Mouse (Mus musculus): Measurements from ENCODE around the gene Taf3.

Taf3 gene

DNA sequence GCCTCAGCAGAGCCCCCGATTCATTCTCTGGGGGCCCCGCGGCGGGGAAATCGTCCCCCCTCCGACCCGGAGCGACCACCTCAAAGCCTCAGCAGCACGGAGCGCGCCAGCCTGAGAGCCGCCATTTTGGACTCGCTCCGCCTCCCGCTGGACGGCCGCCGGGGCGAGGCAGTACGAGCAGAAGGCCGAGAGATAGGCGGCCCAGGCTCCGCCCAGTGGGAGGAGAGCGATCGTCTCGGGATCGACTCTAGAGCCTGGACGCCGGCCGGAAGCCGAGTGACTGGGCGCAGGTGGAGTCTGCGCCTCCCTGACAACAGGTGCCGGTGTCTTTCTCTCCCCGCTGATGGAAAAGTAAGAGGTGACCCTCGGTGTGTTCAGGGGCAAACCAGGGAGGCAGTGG, at the start of gene Taf3:
Gene Taf3 (minus strand): TSS at position 136 of the 400 bp plus-strand sequence.
- CTCF ChIA-PET: no interaction called here

DNA sequence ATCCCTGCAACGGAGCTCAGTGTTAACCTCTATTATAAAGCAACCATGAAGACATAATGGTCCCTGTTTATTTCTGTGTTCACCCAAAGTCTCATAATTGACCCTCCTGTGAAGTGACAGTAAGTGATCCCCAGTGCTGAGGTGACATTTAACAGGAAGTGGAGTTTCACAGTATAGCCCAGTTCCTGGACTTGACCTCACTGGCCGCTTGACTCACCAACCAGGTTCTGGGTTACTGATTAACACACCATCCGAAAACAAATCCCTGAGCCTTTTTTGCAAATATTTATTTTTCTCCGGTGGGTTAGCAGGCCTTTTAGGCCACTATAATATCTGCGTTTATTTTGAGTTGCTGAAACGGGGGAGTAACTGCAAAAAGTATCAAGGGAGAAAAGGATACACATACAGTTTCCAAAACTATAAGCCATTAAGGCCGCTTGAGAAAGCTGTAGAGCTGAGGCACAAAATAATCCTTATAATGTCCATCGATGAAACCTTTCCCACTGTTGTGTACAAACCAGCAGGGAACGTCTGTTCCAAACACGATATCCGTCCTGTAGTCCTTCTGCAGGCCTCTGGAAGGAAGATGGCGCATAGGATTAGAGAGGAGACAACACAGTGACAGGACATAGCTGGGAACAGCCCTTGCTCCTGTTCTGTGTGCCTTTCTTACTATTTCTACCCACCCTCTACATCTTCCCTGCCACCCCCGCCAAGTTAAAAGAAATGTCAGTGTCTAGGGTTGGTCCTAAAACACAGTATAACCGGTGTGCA, 46.1 kb upstream of the Taf3 start:
- CTCF ChIA-PET: no interaction called here

DNA sequence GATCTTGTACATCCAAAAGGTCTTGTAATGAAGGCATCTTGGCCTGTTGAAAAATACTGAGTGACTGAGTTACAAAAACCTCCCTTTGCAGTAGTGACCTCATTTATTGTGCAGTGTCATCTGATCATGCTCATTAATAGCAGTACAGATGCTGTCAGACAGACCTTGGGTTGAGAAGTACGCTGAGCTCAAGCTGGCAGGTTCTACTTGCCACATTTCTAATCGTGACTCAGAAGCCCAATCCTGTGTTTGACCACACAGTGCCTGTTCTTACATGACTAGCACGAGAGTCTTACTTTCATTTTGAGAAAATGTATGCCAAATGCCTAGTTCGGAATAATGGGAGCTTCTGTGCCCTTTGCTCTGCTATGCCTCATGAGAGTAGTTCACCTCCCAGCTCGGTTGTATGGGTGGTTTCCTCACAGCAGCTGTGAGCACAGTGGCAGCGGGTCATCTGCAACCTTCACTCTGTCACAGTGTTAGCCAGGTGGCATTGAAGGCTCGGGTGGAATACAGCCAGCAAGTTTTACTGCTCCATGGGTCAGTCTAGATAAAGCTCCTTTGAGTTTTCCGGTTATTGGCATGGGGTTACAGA, 39.0 kb upstream of the Taf3 start:
- CTCF ChIA-PET: no interaction called here

DNA sequence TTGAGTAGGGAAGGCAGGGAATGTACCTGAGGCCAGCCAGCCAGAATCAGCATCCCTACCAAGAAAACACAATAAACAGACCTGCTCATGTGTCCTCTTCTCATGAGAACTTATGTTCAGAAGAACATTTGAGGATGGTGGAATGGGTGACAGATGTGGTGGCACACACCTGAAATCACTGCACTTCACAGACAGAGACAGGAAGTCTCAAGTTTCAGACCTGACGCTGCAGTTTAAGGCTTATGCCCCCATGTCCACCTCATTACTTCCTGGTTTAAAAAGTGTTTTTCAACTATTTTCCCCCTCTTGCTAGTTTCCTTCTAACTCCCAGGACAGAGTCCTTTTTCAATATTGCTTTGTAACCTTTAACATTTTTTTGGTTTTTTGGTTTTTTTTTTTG, 34.3 kb upstream of the Taf3 start:
- CTCF ChIA-PET: no interaction called here

DNA sequence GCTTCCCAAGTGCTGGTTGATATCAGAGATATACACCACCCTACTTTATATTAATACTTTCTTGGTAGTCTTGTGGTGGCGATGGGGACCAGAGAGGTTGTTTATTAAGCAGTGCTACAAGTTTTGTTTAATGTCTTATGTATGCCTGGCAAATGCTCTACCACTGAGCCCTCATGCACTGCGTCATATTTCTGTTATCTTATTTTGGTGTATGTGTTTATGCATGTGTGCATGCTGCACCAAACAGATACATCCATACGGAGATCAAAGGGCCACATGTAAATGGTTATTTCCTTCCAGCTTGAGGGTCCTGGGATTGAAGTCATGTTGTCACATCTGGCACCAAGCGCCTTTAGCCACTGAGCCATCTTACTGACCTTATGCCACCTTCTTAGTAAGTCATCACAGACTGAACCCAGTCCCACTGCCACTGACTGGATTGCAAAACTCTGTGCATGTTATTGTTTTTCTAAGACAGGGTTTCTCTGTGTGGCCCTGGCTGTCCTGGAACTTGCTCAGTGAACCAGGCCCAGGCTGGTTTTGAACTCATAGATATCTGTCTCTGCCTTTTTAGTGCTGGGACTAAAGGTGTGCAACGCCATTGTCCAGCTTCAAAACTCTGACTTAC, 33.2 kb upstream of the Taf3 start:
- CTCF ChIA-PET: no interaction called here

DNA sequence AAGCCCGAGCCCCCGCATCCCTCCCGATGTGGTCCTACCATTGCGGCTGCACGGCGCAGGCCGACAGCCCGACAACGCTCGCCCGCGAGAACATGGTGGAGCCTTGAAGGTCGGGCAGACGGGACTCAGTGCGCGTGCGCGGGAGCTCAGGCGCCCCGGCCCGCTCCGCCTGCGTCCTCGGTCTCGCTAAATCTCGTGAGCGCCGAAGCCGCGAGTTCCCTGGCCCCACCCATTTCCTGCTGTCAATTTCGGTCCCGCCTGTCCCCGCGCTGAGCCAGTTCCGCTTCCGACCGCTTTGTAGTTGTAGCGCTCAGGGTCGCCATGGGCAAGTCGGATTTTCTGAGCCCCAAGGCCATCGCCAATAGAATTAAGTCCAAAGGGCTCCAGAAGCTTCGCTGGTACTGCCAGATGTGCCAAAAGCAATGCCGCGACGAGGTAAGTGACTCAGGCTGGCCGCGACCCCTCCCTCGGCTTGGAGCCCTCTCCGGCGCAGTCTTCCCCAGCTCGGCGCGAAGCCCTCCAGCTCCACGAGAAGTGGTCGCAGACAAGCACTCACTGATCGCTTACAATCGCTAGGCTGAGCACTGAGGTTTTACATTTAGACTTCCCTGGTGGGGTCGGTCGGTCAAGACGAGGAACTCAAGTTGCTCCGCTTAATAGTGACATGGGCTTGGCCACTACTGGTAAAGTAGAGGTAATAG, 32.1 kb upstream of the Taf3 start, which contains the start of the genes Atp5c1 and Kin:
Gene Atp5c1 (minus strand): TSS at position 201 of the 701 bp plus-strand sequence.
Gene Kin (plus strand): TSS at position 284 of the 701 bp plus-strand sequence.
- CTCF ChIA-PET: interaction anchor here (0.5 to 0.7 kb wide), 2 partner anchors 16 to 216 kb away, joined by 3 read pairs; no protein-coding TSS in a partner anchor

DNA sequence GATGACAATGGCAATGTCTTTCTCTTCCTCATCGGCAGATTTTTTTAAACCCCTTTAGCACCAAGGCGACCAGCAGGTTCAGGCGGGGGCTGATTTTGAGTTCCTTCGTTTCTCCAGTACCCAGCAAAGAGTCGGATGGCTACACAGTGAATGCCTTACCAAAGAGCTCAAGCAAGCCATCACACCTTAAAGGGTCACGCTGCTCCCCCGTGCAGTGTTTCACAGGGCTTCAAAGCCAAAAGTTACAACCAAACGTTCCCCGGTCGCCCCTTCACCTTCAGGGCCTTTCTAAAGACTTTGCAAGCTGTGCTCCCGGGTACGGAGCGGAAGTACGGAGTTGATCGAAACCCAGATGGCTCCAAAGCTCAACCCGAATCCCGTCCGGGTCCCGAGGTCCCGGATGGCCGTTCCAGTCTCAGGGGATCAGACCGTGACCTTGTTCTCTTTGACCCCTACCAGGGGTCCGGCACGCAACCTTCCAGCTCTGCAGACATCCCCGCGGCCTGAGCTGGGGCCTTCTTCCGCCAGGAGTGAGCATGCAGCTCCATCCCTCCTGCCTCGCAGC, 31.4 kb upstream of the Taf3 start:
- CTCF ChIA-PET: interaction anchor here (0.7 kb wide), 1 partner anchor 217 kb away, joined by 3 read pairs; no protein-coding TSS in a partner anchor

DNA sequence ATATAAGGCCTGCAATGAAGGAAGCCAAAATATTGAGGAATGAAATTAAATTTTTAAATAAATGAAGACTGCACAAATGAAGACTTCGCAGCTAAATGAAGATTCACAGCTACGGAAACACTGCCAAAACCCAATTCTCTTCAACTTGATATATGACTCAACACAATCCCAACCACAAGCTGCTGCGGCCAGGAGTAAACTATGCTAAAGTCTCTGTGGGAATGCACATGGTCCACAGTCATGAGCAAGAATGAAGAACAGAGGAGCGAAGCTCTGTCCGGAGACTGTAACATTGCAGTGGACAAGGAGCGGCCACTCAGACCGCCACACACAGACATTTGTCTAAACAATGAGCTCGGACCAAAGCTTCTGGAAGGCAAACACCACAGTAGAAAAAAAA, 28.3 kb upstream of the Taf3 start:
- CTCF ChIA-PET: no interaction called here

DNA sequence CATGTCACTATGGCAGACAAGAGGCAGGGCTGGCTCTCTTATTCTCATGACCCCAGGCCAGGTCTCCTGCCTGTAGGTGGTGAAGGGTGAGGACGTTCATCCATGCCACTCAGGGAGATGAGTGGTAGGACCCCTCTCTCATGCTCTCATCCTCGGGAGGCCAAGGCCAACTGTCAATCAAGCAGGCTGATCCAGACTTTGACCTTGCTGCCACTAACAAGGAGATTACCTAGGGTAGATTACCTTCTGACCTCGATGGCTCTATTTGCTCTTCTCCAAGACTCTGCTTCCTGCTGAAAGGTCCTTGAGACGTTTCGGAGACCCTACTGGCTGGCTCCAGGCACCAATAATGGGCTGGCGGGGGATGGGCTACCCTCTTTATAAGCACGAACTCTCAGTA, 26.1 kb upstream of the Taf3 start:
- CTCF ChIA-PET: no interaction called here

DNA sequence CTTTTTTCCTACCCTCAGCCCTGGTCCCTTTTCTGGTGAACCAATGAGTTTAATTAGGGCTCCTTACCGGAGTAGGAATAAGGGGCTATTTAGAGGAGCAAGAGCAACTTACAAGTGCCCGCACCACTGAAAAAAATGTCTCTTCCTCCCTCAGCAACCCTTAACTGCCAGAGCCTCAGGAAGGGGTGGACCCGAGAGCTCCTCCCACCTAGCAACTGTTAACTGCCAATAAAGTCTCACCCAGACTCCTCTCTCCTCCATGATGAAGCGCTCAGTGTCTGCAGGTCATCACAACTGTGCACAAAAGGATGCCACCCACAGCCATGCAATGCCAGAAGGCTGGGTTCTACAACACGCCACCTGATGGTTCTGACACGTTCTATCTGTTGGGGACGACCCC, 23.4 kb upstream of the Taf3 start:
- CTCF ChIA-PET: no interaction called here

DNA sequence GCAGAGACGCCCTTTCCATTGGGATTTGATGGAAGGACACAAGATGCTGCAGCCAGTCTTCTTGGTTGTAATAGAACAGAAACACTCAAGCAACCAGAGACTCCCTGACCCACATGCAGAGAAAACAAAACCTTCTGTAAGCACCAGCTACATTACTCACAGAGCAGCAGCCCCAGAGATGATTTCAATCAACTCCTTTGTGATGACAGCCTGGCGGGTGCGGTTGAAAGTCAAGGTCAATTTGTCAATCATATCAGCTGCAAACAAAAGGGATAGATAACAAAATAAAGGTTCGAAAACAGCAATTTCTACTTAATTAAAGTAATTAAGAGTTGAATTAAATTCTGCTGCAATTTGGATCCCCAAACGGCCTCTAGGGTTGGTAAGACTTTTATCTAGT, 10.4 kb upstream of the Taf3 start:
- CTCF ChIA-PET: no interaction called here

DNA sequence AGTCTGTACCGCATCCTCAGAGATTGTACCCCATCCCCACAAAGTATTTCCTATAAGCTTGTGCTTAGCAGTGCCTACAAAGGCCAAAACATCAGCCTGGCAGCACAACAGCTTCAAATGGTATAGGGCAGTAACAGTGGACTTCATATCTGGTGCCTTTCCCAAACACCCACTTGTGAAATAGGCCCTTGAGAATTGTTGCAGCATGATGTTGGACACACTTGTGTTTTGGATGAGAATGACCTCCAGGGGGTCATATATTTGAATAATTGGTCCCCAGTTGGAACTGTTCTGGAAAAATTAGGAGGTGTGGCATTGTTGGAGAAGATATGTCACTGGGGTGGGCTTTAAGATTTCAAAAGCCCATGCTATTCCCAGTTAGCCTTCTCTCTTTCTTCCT, 3.6 kb upstream of the Taf3 start:
- CTCF ChIA-PET: no interaction called here

DNA sequence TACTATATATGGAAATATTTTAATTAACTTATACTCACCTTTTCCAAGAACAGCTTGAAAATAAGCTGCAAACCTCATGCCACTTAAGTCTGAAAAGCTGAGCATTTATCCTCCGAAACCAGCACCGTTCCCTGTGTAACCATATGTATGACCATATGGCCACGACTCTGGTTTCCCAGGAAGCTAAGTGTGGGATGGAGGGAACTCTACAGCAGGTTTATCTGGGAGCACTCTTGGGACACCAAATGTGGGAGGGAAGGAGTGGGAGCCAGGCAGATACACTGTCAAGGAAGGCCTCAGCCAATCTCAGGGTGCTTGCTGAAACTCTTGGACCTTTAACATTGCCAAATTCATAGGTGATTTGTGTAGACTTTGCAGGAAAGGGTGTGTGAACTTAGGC, 2.5 kb upstream of the Taf3 start:
- CTCF ChIA-PET: no interaction called here

DNA sequence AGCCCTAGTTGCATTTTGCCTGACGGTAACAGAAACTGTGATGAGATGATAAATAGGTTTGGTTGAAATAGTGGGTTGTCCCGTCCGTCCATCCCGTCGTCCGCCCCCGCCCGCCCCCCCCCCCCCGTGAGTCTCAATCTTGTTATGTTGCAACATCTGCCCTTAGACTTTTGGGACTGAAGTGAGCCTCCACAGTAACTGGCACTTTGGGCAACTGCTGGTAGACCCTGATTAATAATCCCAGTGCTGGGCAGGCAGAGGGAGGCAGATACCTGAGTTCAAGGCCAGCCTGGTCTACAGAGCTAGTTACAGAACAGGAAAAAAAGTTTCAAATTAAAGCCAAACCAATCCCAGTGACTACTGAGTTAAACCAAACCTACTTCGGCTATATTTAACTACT, 1.1 kb upstream of the Taf3 start:
- CTCF ChIA-PET: interaction anchor here (0.6 kb wide), 2 partner anchors 80 to 111 kb away, joined by 3 to 11 read pairs; no protein-coding TSS in a partner anchor

DNA sequence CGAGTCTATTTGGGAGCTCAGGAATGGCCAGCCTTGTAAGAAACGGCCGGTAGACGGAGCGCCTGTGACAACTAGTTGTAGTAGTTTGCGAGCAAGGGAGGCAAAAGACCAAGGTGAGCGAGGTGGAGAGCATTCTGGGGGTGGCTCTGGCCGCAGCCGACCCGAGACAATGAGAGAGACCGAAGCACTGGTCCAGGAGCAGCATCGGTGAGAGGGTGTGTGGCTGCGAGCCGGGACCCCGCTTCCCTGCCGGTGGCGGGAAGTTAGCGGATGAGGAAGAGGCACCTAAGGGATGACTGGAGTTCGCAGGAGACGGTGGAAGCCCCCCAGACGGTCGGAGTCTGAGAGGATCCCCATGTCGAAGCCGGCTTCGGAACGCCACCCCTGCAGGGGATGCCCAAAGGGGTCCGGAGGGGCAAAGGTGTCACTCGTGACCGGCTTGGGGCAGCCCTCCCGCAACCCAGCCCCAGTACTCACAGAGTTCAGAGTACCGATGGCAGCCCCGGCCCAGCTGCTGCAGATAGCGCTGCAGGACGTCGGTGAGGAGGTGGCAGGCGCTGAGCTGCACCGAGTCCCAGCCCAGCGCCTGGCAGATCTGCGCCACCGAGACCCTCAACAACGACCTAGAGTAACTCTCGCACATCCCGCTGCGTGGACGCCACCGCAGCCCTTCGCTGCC, 499 bp downstream of the Taf3 start:
- CTCF ChIA-PET: no interaction called here

DNA sequence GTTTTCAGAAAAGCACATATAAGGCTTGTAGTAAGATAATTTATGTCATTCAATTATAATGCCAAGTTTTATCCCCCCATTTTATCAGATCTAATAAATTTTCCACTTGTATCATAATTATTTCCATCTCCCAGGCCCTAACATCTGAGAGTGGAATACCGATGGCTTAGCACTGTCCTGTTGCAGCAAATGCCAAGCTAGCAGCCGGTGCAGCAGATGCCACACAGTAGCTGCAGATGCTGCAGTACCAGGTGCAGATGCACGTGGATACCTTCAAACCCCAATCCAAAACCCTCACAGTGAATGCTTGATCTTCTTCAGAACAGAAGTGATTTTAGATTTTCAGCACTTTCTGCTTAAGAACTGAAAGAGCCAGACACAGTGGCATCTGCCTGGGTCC, 13.4 kb downstream of the Taf3 start:
- CTCF ChIA-PET: interaction anchor here (0.7 kb wide), 2 partner anchors 18 to 91 kb away, joined by 3 read pairs; no protein-coding TSS in a partner anchor

DNA sequence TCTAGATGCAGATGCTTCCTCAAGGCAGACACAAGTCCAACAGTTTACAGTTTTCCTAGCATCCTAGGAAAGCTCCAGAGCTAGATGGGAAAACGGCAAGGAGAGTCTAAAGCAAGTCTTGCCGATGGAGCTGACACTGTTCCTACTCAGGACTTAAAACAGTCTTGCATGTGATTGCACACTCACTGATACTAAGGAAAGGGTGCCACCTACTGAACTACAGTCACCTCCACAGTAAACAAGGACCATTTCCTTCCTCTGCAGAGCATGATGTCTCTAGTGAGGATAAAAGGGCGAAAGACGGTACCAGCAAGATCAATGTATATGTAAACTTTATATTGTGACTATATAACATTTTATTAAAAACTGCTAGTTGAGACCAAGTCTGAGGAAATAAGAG, 14.7 kb downstream of the Taf3 start:
- CTCF ChIA-PET: no interaction called here

DNA sequence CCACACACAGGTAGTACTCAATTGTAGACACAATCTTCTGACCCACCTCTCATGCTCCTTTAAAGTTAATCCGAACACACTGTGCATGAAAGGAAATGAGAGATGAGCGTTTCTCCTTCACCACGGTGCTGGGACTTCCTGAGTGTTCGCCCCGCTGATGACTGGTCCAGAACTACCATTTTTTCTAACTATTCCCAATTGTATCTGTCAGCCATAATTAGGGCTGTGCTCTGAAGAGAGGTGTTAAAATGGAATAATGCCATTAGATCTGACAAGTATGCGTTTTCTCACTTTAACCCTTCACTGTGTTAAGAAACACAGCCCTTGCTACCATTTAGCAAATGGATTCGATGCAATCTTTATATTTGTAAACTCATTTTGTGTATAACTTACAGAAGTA, 18.6 kb downstream of the Taf3 start:
- CTCF ChIA-PET: no interaction called here

DNA sequence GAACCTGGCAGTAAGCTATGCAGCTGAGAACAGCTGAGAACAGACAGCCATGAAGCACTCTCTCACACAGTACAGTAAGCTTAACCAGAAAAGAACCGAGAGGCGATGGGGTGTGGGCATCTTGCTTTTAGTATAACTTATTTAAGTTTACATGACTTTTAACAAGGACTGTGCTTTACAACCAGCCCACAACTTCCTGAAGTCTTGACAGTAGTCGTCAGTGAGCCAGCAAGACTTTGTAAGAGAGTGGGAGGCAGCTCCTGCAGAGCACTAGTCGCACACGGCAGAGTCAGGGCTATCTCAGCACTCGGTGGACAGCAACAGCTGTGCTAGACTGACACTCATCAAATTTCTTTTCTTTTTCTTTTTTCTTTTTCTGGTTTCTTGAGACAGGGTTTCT, 24.1 kb downstream of the Taf3 start:
- CTCF ChIA-PET: no interaction called here

DNA sequence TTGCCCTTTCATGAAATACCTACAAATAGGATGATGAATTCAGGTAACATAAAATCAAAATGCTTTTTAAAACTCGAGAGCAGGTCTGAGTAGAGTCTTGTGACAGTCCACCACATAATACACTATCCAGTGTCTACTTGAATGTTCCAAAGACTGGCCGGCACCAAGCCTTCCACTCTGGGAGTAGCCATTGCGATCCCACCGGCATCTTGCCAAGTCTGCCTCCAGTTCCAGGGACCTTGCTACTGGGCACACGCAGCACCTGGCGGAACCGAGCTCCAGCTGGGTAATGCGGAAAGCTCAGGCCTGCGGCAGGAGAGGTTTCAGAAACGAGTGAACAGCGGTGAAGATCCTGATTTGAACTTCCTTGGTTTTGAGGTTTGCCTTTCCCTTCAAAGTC, 27.1 kb downstream of the Taf3 start:
- CTCF ChIA-PET: no interaction called here

DNA sequence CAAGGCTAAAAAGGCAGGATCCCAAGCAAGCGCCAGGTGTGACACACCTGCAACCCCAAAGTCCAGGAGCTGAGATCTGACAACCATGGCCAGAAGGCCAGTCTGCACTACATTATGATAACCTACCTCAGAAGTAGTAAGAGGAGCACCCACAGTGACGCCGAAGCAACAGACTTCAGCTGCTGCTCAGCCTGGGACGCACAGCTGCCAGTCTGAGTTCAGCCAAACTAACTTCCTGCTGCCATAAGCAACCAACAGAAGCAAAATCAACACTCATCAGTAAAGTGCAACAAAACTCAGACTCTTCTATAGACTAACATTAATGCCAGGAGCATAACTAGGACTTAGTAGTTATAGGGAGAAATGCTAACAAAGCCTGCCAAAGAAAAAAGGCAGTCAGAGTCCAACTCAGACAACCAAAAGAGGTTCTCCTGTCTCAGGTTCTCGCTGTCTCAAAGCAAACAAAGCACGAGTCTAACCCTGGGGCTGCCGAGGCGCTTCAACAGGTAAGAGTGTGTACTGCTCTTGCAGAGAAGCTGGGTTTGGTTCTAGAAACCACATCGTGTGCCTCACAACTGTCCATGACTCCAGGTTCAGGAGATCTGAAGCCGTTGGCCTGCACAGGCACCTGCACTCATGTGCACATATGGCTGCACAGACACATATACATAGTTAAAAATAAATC, 33.3 kb downstream of the Taf3 start:
- CTCF ChIA-PET: interaction anchor here (1.4 kb wide), 1 partner anchor 16 kb away, joined by 3 read pairs; no protein-coding TSS in a partner anchor
